Mouse (Mus musculus): ENCODE measurements around the gene Prkcq.

Gene Prkcq

GRCm38 (mm10) chr2:11278965-11279364, 107.1 kb downstream of the Prkcq start:
- in situ Hi-C loops (cut with MboI, MseI): no loop called here

GRCm38 (mm10) chr2:11280247-11280646, 108.3 kb downstream of the Prkcq start:
- in situ Hi-C loops (cut with MboI, MseI): no loop called here

- in situ Hi-C loops (cut with MboI, MseI): loop anchor here (5.0 kb wide), 1 partner anchor 176 kb away; no protein-coding TSS in a partner anchor
These were observed 116.1 kb downstream of the Prkcq start for GRCm38 (mm10) chr2:11287834-11288530.

DNA sequence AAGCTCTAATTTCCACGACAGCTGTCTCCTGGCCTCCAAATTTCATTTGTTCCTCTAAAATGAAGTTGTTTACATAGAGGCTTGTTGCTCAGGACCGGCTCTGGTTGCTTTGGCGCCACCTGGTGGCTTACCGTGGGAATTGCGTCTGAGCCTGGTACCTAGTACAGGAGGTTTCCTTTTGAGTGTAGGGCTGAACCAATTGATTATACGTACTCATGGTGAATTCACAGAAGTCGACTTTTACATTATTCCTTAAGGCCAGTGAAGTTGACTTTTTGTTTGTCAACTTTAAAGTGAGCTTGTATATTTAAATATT, 116.6 kb downstream of the Prkcq start:
- in situ Hi-C loops (cut with MboI, MseI): loop anchor here (5.0 kb wide), 1 partner anchor 176 kb away; no protein-coding TSS in a partner anchor

DNA sequence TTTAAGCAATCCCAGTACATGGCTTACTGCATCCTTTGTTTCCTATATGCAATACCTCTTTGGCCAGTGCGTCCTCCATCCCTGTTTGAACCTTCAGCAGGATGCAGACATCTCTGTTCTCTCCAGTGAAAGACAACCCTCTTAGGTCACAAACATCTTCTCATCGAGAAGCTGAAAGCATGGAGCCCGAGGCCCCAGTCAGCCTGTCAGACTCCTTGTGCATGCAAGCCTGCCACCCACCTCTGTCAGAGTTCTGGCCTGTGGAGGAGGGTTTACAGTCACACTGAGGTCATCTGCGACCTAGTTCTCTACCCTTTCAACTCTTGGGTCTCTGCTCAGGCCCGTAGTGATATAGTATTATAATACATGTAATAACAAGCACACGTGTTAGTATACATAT, 119.0 kb downstream of the Prkcq start:
- in situ Hi-C loops (cut with MboI, MseI): no loop called here

DNA sequence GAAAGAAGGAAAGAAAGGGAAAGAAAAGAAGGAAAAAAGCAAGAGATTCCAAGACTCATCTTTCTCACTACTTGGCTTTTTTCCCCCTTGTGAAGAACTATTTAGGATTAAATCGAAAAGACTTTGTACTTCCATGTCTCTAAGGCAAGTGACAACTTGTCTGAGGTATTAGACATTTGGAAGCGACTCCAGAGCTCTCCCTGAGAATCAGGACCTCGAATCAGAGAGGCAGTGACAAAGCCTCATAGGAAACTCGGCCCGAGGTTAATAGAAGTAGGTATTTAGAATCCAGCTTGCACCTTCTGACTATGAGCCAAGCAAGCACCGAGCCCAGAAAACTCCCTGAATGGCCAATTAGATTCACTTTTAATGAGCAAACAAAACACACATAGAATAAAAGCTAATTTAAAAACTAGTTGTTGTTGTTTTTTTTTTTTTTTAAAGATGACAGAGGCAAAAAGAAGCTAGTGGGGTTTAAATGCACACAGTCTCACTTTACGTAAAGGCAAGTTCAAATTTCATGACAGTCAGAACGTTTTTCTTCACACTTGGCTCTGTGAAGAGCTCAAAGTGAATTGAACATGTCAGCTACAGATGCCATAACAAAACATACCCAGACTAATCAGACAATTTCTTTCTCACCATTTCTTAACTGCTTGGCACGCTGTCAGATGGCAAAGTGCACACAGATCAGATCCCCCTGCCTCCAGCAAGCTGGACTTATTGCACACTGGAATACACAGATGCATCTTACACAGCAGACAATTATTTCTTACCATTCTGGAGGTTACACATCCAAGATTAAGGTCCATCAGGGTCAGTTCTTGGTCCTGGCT, 119.9 kb downstream of the Prkcq start:
- in situ Hi-C loops (cut with MboI, MseI): no loop called here

DNA sequence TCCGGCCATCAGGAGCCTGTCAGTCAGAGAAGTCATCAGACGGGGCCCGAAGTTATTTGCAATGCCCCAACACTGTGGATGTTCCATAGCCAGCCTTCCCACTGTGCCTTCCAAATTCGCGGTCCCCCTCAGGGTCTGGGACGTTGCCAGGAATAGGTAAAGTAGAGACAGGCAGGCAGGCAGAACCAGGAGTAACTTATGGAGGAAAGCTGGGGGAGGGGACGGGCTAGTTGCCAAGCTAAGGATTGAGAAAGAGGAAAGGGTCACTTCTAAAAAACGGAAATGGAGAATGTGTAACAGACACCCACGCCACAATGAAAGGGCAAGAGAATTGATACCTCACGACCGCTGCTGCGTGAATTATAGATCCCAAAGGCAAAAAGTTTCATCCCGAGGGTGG, 121.2 kb downstream of the Prkcq start:
- in situ Hi-C loops (cut with MboI, MseI): no loop called here

DNA sequence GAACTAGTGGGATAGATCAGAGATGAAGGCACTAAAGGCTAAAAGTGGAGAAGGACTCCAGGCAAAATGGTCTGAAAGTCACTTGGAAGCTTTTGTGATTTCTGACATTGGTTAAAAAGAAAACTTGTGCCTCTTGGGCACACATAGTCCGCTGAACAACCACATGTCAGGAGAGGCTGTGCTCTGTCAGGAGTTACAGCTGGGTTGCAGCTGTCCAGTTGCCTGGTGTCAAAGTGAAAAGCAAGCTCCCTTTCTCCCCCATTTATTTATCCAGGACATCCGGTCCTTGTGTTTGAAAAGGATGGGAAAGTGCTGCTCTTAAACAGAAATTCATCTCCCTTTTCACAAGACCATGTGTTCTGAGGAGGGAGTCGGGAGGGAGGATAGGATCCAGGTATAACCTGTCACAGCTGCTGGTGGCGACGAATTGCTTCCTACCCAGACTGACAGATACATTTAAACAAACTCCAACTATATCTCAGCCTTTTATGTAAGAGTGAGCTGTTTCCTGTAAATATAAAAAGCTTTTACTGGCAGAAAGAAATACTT, 122.8 kb downstream of the Prkcq start:
- in situ Hi-C loops (cut with MboI, MseI): no loop called here

GRCm38 (mm10) chr2:11298811-11299210, 126.9 kb downstream of the Prkcq start:
- in situ Hi-C loops (cut with MboI, MseI): no loop called here

- in situ Hi-C loops (cut with MboI, MseI): no loop called here
These were observed 127.5 kb downstream of the Prkcq start for GRCm38 (mm10) chr2:11299366-11299765.

GRCm38 (mm10) chr2:11300362-11300761, 128.5 kb downstream of the Prkcq start:
- in situ Hi-C loops (cut with MboI, MseI): no loop called here

DNA sequence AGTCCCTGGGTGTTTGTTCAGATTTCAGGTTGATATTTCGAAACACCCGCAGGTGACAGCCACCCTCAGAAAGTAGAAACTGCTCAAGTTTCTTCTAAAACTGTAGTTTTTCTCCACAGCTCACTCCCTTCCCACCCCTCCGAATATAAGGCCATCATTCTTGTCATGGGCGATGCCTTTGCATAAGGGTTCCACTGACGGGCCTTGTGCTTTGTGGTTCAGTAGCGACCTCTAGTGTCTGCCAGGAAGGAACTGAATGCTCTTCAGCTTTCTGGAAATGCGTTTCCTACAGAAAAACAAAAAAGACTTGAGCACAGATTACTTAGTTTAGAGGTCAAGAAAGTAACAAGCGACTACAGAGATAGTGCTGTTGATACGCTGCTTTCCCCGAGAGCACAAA, 148.3 kb downstream of the Prkcq start:
- in situ Hi-C loops (cut with MboI, MseI): no loop called here

DNA sequence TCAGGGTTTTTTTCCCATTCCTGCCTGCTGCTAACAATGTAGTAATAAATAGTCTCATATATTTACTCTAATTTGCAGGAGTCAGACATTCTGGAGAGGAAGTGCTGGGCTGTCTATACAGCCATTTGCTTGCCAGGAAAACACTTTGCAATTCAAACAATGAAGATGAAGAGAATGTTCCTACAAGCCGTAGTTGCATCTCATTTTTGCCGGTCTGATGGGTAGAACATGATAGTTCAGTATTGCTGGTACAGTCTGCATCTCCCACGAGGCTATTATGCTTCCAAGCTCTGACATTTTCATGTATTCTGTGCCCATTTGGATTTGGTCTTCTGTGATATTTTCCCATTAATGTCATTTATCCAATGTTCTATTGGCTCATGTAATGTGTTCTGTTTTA, 150.5 kb downstream of the Prkcq start:
- in situ Hi-C loops (cut with MboI, MseI): no loop called here

- in situ Hi-C loops (cut with MboI, MseI): no loop called here
These were observed 155.4 kb downstream of the Prkcq start for GRCm38 (mm10) chr2:11327280-11327679.

- in situ Hi-C loops (cut with MboI, MseI): loop anchor here (5.0 to 10.0 kb wide), 4 partner anchors 103 to 213 kb away; no protein-coding TSS in a partner anchor
These were observed 157.7 kb downstream of the Prkcq start for GRCm38 (mm10) chr2:11329407-11330224.

DNA sequence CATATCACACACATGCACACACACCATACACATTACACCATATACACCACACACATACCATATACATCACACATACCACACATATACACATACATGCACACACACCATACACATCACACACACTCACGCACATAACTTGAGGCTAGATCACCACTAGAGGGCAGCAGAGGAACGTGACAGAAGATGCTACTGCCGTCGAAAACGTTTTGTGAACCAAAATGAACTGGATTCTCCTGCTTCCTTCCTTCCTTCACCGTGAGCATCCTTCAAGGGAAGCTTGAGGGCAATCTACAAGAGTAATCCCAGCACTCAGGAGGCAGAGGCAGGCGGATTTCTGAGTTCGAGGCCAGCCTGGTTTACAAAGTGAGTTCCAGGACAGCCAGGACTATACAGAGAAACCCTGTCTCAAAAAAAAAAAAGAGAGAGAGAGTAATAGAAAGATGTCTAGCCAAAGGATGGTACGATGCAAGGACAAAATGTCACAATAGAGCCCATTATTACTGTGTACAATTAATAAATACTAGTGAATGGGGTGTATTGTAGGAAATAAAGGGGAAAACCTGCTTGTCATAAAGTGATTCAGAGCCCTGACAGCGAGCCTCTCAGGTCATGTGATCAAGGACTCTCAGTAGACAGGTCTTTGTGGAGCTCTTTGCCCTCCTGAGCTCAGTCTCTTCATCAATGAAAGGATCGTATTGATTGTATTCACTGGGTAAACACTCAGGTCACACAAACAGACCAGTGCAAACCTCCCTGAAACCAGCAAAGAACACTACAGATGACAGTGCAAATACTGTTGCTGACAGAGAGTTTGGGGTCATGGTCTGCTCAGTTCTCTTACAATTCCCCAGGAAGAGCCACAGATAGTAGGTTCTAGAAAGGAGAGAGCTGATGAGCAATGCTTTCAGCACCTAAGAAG, 159.9 kb downstream of the Prkcq start:
- in situ Hi-C loops (cut with MboI, MseI): loop anchor here (5.0 to 10.0 kb wide), 4 partner anchors 101 to 211 kb away; no protein-coding TSS in a partner anchor

GRCm38 (mm10) chr2:11332469-11332868, 160.6 kb downstream of the Prkcq start:
- in situ Hi-C loops (cut with MboI, MseI): loop anchor here (5.0 to 10.0 kb wide), 4 partner anchors 100 to 210 kb away; no protein-coding TSS in a partner anchor

- in situ Hi-C loops (cut with MboI, MseI): loop anchor here (5.0 to 10.0 kb wide), 4 partner anchors 99 to 209 kb away; no protein-coding TSS in a partner anchor
These were observed 161.6 kb downstream of the Prkcq start for GRCm38 (mm10) chr2:11333301-11334017.

GRCm38 (mm10) chr2:11336320-11336719, 164.4 kb downstream of the Prkcq start:
- in situ Hi-C loops (cut with MboI, MseI): loop anchor here in 1 of 2 experiments (5.0 to 10.0 kb wide), 2 partner anchors 96 to 198 kb away; no protein-coding TSS in a partner anchor

Data from T-helper 17 cell (primary cell).